Mouse (Mus musculus) cerebellum, postnatal 10 days (tissue): Measurements from ENCODE around the gene Trim33.

Experiments
- DNase-seq, 2 experiments: peaks; one replicate each; pipeline ENCODE4 v3.0.0; 2021; ENCODE audit warnings: mixed read lengths in 2 of 2

Gene Trim33

DNA sequence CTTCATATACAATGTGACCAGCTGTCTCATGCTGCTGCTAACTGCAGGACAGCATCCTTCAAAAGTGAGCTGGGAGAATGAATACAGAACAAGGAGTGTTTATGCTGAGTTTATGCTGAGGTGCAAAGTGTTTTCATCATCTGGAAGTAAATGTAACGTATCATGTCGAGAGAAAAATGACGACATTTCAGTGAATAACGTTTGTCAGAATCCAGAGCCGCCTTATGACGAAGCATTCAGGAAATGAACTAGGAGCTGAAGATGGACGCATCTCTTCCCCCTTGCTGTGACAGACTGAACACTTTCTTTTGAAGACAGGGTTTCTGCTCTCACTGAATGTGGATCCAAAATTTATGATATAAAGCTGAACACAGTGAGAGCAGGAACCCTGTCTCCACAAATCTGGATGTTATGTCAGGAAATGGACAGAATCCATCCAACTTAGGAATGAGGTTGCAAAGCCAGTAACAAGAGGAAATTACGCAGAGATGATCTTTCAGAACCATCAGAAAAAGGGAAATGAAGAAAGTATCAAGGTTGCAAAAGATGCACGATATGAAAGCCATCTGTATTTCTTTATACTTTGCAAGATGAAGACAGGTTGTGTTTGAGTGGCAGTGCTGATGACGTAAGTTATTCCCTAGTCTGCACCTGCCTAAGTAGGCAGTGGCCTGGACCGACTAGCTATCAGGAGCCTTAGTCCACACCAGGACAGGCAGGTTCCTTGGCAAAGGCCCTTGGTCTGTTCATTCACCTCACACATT, 85.3 kb downstream of the Trim33 start:
- DNase-seq = no peak

- no peak for DNase-seq
Observed at GRCm38 (mm10) chr3:103367176-103367970, 88.3 kb downstream of the Trim33 start.

DNA sequence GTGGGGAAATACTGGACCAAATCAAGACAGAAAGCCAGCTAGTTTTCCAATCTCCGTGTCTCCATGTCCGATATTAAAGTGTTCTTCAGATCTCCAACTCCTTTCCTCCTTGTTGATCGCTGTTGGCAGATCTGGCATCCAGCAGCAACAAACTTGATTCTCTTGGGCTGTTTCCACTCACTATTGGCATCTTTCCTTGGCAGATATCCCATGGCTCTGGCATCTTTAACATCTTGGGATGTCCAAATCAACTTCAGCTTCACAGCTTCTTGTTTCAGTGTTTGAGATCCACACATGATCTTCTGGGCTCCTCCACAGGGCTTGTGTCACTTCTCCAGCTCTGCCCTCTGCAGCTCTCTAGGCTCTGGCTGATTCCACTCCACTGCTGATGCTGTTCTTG, 89.6 kb downstream of the Trim33 start:
- peak; percentile 33 to 40 for DNase-seq

DNA sequence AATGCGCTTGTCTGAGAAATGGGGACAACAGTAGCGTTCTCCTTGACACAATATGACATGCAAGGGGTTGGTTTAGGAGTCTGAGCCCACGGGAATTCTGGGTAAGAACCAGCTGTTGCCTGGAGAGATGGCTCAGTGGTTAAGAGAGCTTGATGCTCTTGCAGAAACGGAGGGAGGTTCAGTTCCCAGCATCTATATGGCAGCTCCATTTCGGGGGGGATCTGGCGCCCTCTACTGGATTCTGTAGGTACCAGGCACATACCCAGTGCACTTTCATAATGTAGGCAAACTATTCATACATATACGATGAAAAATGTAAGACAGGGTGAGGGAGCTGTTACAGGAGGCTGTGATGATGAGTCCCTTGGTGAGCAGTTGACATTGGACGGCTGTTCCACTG, 94.9 kb downstream of the Trim33 start:
- peak; percentile 80 to 81 for DNase-seq

GRCm38 (mm10) chr3:103375181-103375855, 96.2 kb downstream of the Trim33 start:
- DNase-seq = no peak

- no peak for DNase-seq
Observed at GRCm38 (mm10) chr3:103378018-103378417, 98.9 kb downstream of the Trim33 start.

GRCm38 (mm10) chr3:103379371-103379770, 100.3 kb downstream of the Trim33 start:
- no peak for DNase-seq

DNA sequence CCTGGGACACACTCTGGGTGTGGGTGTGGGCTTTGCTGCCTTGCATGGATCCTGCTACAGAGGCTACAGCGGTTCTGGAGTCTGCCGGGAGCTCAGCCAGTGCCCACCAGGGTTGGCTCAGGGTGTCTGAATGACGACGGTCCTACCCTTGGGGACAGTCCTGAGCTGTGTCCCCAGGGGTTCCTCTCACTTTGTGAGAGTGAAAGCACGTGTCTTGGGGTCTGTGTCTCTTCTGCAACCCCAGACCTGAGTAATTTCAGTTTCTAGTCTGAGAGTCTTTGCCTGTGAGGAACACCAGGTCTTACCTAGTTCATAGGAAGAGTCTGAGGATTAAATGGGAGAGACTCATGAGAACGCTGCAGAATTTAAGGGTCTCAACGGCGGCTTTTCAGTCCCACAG, 101.7 kb downstream of the Trim33 start:
- DNase-seq = no peak

DNA sequence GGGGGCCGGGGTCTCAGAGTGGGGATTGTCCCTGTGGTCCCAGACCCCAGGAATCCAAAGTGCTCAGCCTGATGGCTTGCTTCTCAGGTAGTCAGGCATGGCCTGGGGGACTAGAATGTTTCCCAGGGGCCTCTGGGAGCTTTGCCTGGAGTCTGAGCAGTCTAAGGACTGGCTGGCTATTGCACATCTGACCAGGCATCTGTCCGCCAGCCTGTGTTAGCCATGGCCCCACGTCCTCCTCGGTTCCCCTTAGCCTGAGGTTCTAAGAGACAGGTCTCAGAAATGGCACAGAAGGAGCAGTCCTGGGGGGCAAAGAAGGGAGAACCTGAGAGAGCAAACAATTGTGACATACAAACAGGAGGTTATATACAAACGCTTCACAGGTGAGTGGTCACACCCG, 102.3 kb downstream of the Trim33 start:
- no peak for DNase-seq

GRCm38 (mm10) chr3:103382872-103383567, 103.9 kb downstream of the Trim33 start:
- DNase-seq = peak; percentile 97 to 99

DNA sequence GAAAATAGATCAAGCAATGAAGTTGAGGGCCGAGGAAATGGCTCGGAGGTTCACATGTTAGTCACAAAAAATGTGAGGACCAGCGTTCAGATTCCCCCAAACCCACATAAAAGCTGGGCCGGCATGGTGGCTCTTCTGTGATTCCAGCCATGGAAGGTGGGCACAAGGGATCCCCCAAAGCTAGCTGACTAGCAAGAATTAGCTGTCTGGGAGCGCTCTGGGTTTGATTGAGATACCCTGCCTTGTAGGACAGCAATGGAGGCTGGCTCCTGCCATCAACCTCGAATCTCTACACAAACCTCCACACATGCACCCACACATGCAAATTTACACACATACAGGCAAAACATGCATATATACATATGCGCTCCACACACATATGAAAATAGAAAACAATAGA, 105.4 kb downstream of the Trim33 start:
- no peak for DNase-seq

- DNase-seq = no peak
Observed at GRCm38 (mm10) chr3:103384949-103385348, 105.9 kb downstream of the Trim33 start.

DNA sequence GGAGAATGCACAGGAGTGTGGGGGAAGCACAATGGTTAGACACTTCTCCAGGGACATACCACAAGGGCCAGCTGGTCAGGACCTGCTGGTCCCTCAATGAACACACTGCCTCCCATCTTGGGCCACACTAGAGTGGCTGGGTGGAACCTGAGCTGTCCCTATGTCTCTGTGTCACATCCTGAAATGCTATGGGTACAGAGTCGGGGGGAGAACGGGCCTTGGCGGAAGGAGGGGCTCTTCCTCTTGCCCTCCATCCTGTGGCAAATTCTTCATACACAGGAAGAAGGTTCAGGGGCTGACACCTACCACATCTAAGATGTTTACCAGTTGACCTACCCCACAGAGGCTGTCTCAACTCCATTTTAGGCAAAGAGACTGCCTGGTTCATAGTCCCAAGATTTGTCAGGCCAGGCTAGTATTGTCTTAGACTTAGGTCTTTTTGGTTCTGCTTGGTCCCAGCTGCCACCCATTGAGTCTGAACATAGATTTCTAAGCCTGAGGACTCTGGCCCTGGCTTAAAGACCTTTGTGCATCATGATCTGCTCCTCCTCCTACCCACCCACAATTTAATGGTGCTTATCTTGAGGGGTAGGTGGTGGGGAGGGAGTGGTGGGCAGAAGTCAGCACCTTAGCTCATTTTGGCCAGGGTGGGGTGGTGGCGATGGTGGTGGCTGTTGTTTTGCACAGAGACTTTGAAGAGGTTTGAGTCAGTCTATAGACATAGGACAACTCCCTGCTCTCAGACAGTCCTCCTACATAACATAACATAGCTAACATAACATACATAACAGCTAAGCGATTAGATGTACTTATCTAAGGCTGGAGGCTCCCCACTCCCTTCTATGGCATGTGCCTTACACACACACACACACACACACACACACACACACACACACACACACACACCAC, 106.5 kb downstream of the Trim33 start:
- DNase-seq = no peak

- peak; percentile 34 to 39 for DNase-seq
Observed at GRCm38 (mm10) chr3:103386292-103387031, 107.4 kb downstream of the Trim33 start.

DNA sequence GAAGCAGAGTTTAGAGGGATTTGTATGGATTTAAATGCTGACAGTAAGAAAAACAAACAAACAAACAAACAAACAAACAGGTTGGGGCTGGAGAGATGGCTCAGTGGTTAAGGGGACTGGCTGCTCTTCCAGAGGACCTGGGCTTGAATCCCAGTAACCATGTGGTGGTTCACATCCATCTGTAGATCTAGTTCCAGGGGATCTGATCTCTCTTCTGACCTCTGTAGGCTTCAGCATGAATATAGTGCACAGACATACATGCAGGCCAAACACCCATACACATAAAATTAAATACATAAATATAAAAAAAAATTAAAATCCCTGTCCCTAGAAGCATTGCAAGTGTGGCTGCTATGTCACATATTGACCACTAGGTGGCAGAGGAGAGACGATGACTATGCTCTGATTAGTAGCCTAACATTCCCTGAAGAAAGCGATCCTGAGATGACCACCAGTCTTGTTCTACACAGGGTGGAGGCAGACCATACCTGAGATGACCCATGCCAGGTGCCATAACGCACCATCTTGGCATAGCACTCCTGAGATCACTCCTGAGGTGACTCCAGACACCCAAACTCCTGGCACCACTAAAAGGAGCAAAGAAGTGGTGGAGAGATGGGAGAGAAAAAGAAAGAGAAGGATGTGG, 113.6 kb downstream of the Trim33 start:
- DNase-seq = peak; percentile 57 to 81

DNA sequence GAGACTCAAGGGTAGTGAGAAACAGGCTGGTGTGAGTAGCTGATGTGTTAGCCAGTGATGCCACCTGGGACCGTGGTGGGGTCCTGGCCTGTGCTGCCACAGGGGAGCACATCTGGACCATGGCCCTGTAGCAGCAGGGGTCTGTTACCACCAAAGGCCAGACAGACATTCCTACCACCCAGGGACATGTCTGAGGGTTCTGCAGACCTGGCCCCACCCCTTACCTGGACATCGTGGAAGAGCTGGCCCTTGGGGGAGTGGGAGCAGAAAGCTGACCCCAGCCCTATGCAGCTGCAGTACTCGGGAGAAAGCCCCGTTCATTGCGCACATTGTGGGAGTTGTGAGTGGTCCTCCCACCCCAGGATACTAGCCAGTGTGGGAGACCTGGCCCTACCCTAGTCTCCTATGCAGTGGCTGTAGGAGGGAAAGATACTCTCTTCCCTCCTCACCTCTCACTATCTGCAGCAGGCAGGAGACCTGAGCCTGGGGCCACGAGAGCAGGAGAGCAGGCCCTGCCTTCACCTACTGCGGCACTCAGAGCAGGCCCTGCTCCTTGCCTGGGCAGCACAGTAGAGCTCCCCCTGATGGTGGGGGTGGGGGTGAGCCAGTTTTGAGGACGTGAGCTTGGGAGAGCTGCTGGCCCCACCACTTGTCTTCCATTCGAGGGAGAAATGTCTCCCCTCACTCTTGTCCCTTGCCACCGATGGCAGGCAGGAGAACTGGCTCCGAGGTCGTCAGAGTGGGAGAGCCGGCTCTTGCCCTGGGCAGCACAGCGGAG, 114.4 kb downstream of the Trim33 start:
- peak in 1 of 2 experiments; percentile 35 for DNase-seq

GRCm38 (mm10) chr3:103394121-103394520, 115.0 kb downstream of the Trim33 start:
- DNase-seq = no peak

DNA sequence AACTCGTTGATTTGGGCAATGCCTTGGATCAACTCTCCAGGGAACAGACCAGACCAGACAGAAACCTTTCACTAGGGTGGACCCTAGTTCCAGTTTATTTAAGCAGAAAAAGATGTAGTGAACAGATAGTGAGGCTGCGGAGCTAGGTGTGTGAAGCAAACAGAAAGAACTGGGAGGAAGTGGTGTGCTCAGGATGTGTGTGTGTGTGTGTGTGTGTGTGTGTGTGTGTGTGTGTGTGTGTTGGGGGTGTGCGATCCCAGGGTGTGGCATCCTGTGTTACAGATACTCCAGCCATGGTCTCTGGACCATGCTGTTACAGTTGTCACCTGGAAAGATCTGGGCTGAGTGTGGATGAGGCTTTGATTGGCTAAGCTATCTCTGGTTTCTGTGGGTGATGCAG, 118.4 kb downstream of the Trim33 start:
- DNase-seq = no peak

DNA sequence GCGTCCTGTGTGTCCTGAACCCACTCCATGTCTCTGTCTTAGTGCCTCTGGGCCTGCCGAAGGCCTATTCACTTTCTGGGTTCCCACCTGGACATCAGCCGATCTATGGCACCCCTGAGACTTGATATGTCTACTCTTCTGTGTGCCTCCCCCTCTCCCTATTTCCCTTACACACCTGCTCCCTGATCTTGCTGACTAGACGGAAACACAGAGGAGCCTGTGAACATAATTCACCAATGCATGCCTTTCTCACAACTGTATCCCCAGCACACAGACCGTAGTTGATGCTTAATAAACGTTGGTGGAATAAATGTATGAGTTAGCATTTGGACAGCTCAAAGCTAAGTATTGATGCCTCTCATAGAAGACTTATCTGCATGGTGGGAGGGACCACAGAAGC, 121.7 kb downstream of the Trim33 start:
- no peak for DNase-seq
